Mouse (Mus musculus) erythroblast, embryonic 14.5 days (primary cell): ENCODE measurements around the gene Taldo1. TPM values are rescaled to one million over a fixed set of nuclear protein-coding genes. Genes with fewer than 3 reads are reported as not detected.

Experiments
- H3K27me3 ChIP-seq: 2 replicates; pipeline ENCODE4 v1.6.1; 2012; ENCODE audit warnings: inconsistent platforms; ENCODE audit not compliant: control insufficient read depth
- H3K36me3 ChIP-seq: 2 replicates; pipeline ENCODE4 v1.6.1; 2012; ENCODE audit warnings: mild to moderate bottlenecking, inconsistent platforms; ENCODE audit not compliant: control insufficient read depth
- H3K4me1 ChIP-seq: 2 replicates; pipeline ENCODE4 v1.6.1; 2012; ENCODE audit warnings: inconsistent platforms; ENCODE audit not compliant: control insufficient read depth
- H3K4me3 ChIP-seq: replicated peaks from 2 replicates; pipeline ENCODE3; 2012; ENCODE audit warnings: moderate library complexity, mild to moderate bottlenecking, inconsistent platforms
- H3K9me3 ChIP-seq: 2 replicates; pipeline ENCODE4 v1.6.1; 2012; ENCODE audit warnings: low read length, inconsistent platforms, mixed read lengths; ENCODE audit not compliant: control insufficient read depth
- GATA1 ChIP-seq: IDR thresholded peaks from 2 replicates; pipeline ENCODE4 v1.6.1; 2012; ENCODE audit warnings: low read length, inconsistent platforms, mixed read lengths
- TAL1 ChIP-seq: IDR thresholded peaks from 3 replicates; pipeline ENCODE4 v1.6.1; 2012; ENCODE audit warnings: low read length, inconsistent platforms, mixed read lengths
- polyA plus RNA-seq: library from polyadenylated mRNA; stranded (reverse); fragments of >175 nt; gene quantifications from 2 replicates; pipeline ENCODE4 v1.2.3, GENCODE M21; 2012

The Taldo1 gene
- polyA plus RNA-seq, 1 experiment, result 53.1 TPM

- H3K27me3 ChIP-seq, result peaks cover 12% of the 10 kb centered on the region
- peaks cover 58% of the 10 kb centered on the region for H3K4me1 ChIP-seq
- TF ChIP-seq GATA1 (no peak), TAL1 (no peak)
- H3K36me3 ChIP-seq, result peaks cover 39% of the 10 kb centered on the region
- H3K4me3 ChIP-seq, result no peak overlapping the region
- no peaks in the 10 kb centered on the region for H3K9me3 ChIP-seq
Measured at GRCm38 (mm10) chr7:141429840-141430584, 38.0 kb downstream of the Taldo1 start.

GRCm38 (mm10) chr7:141430585-141431240, 38.7 kb downstream of the Taldo1 start:
- no peak for TF ChIP-seq GATA1
- TF ChIP-seq TAL1, result no peak
- peaks cover 41% of the 10 kb centered on the region for H3K36me3 ChIP-seq
- H3K27me3 ChIP-seq, result peaks cover 8% of the 10 kb centered on the region
- H3K4me1 ChIP-seq, result peaks cover 65% of the 10 kb centered on the region
- H3K4me3 ChIP-seq, result no peak overlapping the region
- H3K9me3 ChIP-seq, result no peaks in the 10 kb centered on the region

- Histone ChIP-seq H3K9me3 (no peaks in the 10 kb centered on the region), H3K4me3 (no peak overlapping the region), H3K36me3 (peaks cover 50% of the 10 kb centered on the region), H3K4me1 (peaks cover 71% of the 10 kb centered on the region), H3K27me3 (peaks cover 3% of the 10 kb centered on the region)
- TF ChIP-seq GATA1 (no peak), TAL1 (no peak)
Measured at GRCm38 (mm10) chr7:141431434-141432185, 39.6 kb downstream of the Taldo1 start.

- H3K4me3 ChIP-seq, result no peak overlapping the region
- TF ChIP-seq TAL1, result no peak
- no peak for TF ChIP-seq GATA1
- peaks cover 50% of the 10 kb centered on the region for H3K36me3 ChIP-seq
- no peaks in the 10 kb centered on the region for H3K9me3 ChIP-seq
- H3K27me3 ChIP-seq, result no peaks in the 10 kb centered on the region; the same call in 1 of the 2 replicates
- peaks cover 71% of the 10 kb centered on the region for H3K4me1 ChIP-seq
Measured at GRCm38 (mm10) chr7:141432186-141432611, 40.2 kb downstream of the Taldo1 start.

GRCm38 (mm10) chr7:141432741-141433516, 40.9 kb downstream of the Taldo1 start:
- Histone ChIP-seq H3K27me3 (no peaks in the 10 kb centered on the region; the same call in 1 of the 2 replicates), H3K4me3 (no peak overlapping the region), H3K9me3 (no peaks in the 10 kb centered on the region), H3K4me1 (peaks cover 74% of the 10 kb centered on the region), H3K36me3 (peaks cover 56% of the 10 kb centered on the region)
- TF ChIP-seq GATA1, result no peak
- no peak for TF ChIP-seq TAL1

GRCm38 (mm10) chr7:141433517-141434400, 41.8 kb downstream of the Taldo1 start:
- no peaks in the 10 kb centered on the region; the same call in 1 of the 2 replicates for H3K27me3 ChIP-seq
- TF ChIP-seq TAL1 (no peak), GATA1 (no peak)
- no peaks in the 10 kb centered on the region for H3K9me3 ChIP-seq
- H3K36me3 ChIP-seq, result peaks cover 64% of the 10 kb centered on the region
- H3K4me3 ChIP-seq, result no peak overlapping the region
- peaks cover 80% of the 10 kb centered on the region for H3K4me1 ChIP-seq

GRCm38 (mm10) chr7:141434464-141434863, 42.5 kb downstream of the Taldo1 start:
- Histone ChIP-seq H3K36me3 (peaks cover 71% of the 10 kb centered on the region), H3K9me3 (no peaks in the 10 kb centered on the region), H3K4me1 (peaks cover 78% of the 10 kb centered on the region), H3K4me3 (peak overlapping the region; percentile 59), H3K27me3 (no peaks in the 10 kb centered on the region)
- TF ChIP-seq TAL1 (no peak), GATA1 (no peak)
